Mouse (Mus musculus): ENCODE measurements around the gene Eif2ak2. TPM values are rescaled to one million over a fixed set of nuclear protein-coding genes. Genes with fewer than 3 reads are reported as not detected.

Gene Eif2ak2
- 40.1 and 40.3 TPM in 2 replicates for total RNA-seq (2014; fragmentation: Nextera tagmentation)
- 51.8 and 59.9 TPM in 2 replicates for total RNA-seq (2017)
- polyA plus RNA-seq (2012) = 15.9 and 17.5 TPM in 2 replicates

DNA sequence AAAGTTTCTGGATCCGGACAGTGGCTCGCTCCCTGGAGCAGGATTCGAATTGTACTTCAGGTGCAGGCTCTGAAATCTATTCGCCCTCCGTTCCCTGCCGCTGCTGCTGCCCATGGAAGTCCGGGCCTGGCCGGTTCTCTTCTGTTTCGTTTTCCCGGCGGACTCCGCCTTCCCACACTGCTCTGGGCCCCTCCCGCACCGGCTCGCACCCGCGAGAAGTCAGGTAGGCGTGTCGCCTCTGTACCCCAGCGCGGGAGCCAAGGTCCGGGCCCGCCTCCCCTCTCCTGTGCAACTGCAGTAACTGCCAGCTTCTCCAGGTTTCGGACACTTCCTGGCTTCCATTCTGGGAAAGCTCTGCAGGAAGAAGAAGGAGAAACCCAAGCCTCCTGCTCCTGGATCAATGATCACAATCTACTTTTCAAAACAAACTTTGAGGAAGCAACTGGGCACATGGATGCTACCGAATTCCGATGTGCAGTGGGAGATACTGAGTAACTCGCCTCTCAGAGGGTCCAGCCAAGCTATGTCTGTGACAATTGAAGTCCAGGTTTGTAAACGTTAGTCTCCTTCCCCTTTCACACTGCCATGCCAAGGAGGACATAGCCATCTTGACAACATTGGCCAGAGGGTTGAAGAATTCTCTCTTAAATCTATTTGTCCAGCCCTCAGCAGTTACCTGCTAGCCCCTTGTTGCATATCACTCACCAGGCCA, at the start of gene Eif2ak2:
Gene Eif2ak2 (minus strand): TSS at position 173 of the 712 bp plus-strand sequence.
- Histone ChIP-seq H3K36me3 (replicated peaks) (peaks cover 32% of the 10 kb centered on the region), H3K9me3 (replicated peaks) (0 out of 2 replicates have a peak, but pooled peaks cover 2% of the 10 kb centered on the region), H3K27me3 (ENCODE audit: insufficient read depth, low read length) (no peaks in the 10 kb centered on the region), H3K4me1 (ENCODE audit: insufficient read depth, low read depth, low read length) (peaks cover 17% of the 10 kb centered on the region), H3K4me3 (ENCODE audit: low read depth, low read length) (peak within 1 kb of the TSS; percentile 77)
- peak; percentile 98 for ATAC-seq (ENCODE audit: extremely low read depth, insufficient number of reproducible peaks, low FRiP score, poor library complexity, severe bottlenecking)
- DNase-seq (ENCODE audit: low spot score) = peak; percentile 87
- TF ChIP-seq GATA2 (IDR thresholded peaks at IDR 0.05; ENCODE audit: borderline replicate concordance, low read depth, low read length) (no peak), TAL1 (conservative IDR thresholded peaks at IDR 0.05; ENCODE audit: low read depth, low read length) (no peak), POLR2AphosphoS5 (IDR thresholded peaks at IDR 0.05; ENCODE audit: insufficient replicate concordance, low read depth, low read length) (no peak), CTCF (IDR thresholded peaks at IDR 0.05; ENCODE audit: low read depth, low read length) (no peak), GATA1 (IDR thresholded peaks at IDR 0.05; ENCODE audit: borderline replicate concordance, low read length) (no peak)

DNA sequence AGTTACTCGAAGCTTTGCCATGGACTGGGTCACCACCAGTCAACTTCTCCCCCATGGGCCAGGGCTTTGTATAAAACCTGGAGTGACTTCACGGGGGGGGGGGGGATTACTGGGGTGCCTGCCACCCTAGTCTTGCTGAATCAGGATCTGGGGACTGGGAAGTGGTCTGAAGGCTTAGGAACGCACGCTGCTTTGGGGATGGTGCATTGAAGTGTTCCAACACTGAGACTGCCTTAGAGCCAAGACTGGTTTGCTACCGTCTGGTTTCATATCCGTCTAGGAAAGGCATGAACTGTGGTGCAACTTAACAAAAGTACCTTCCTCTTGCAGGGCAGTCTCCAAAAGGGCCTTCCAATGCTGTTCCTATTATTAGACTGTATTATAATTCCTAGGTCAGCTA, 35.3 kb upstream of the Eif2ak2 start:
- H3K36me3 ChIP-seq (replicated peaks) = peaks cover 46% of the 10 kb centered on the region
- ATAC-seq (ENCODE audit: extremely low read depth, insufficient number of reproducible peaks, low FRiP score, poor library complexity, severe bottlenecking) (no peak), DNase-seq (ENCODE audit: low spot score) (no peak)
- H3K4me3 ChIP-seq (ENCODE audit: low read depth, low read length) = no peak overlapping the region
- H3K27me3 ChIP-seq (ENCODE audit: insufficient read depth, low read length) = no peaks in the 10 kb centered on the region
- TF ChIP-seq CTCF (IDR thresholded peaks at IDR 0.05; ENCODE audit: low read depth, low read length) (no peak), GATA2 (IDR thresholded peaks at IDR 0.05; ENCODE audit: borderline replicate concordance, low read depth, low read length) (no peak), TAL1 (conservative IDR thresholded peaks at IDR 0.05; ENCODE audit: low read depth, low read length) (no peak), POLR2AphosphoS5 (IDR thresholded peaks at IDR 0.05; ENCODE audit: insufficient replicate concordance, low read depth, low read length) (no peak), GATA1 (IDR thresholded peaks at IDR 0.05; ENCODE audit: borderline replicate concordance, low read length) (no peak)
- H3K4me1 ChIP-seq (ENCODE audit: insufficient read depth, low read depth, low read length) = peaks cover 19% of the 10 kb centered on the region
- H3K9me3 ChIP-seq (replicated peaks) = no peaks in the 10 kb centered on the region

DNA sequence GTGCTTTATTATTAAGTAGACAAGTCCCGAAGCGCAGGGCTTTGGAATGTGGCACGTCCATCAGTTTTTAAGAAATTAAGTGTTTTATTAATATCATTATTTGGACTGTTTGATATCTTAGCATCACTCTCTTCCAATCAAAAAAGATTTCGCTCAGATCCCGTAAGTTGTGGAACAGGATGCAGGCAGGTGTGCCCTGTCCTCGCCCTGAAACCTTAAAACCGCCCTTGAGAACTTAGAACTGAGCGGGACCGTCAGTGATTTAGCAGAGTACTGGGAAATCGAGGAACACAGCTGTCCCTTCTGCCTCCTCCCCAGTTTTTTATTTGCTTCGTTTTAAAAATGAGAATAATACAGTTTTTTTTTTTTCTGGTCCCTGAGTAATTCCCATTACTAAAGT, 34.5 kb upstream of the Eif2ak2 start:
- TF ChIP-seq CTCF (IDR thresholded peaks at IDR 0.05; ENCODE audit: low read depth, low read length) (no peak), GATA1 (IDR thresholded peaks at IDR 0.05; ENCODE audit: borderline replicate concordance, low read length) (no peak), POLR2AphosphoS5 (IDR thresholded peaks at IDR 0.05; ENCODE audit: insufficient replicate concordance, low read depth, low read length) (no peak), TAL1 (conservative IDR thresholded peaks at IDR 0.05; ENCODE audit: low read depth, low read length) (no peak), GATA2 (IDR thresholded peaks at IDR 0.05; ENCODE audit: borderline replicate concordance, low read depth, low read length) (no peak)
- Histone ChIP-seq H3K27me3 (ENCODE audit: insufficient read depth, low read length) (no peaks in the 10 kb centered on the region), H3K4me3 (ENCODE audit: low read depth, low read length) (peak overlapping the region; percentile 81), H3K36me3 (replicated peaks) (peaks cover 39% of the 10 kb centered on the region), H3K4me1 (ENCODE audit: insufficient read depth, low read depth, low read length) (peaks cover 19% of the 10 kb centered on the region), H3K9me3 (replicated peaks) (no peaks in the 10 kb centered on the region)
- DNase-seq (ENCODE audit: low spot score) (no peak), ATAC-seq (ENCODE audit: extremely low read depth, insufficient number of reproducible peaks, low FRiP score, poor library complexity, severe bottlenecking) (no peak)

DNA sequence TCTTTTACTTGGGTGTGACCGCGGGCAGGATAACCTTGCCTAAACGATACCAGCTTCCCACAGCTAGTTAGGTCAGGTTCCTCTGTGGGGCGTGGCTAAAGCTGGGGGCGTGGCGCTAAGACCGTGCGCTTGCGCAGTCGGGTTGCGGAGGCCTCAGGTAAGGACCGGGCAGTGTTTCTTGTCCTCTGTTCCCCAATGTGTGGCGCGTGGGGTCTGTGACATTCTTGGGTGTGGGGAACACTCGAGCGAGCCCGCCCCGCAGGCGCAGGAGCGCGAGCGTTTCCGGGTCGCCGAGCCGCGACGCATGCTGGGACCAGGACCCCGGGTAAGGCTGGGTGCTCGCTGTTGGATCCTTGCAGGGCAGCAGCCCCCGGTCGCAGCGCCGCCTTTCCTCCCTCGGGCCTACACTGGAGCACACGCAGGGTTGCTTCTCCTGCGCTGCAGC, 34.0 kb upstream of the Eif2ak2 start, which contains the start of gene Cebpzos:
Gene Cebpzos (plus strand): TSS at position 132 of the 445 bp plus-strand sequence.
- no peaks in the 10 kb centered on the region for H3K9me3 ChIP-seq (replicated peaks)
- H3K27me3 ChIP-seq (ENCODE audit: insufficient read depth, low read length) = no peaks in the 10 kb centered on the region
- TF ChIP-seq POLR2AphosphoS5 (IDR thresholded peaks at IDR 0.05; ENCODE audit: insufficient replicate concordance, low read depth, low read length) (no peak), TAL1 (conservative IDR thresholded peaks at IDR 0.05; ENCODE audit: low read depth, low read length) (no peak), GATA2 (IDR thresholded peaks at IDR 0.05; ENCODE audit: borderline replicate concordance, low read depth, low read length) (no peak), CTCF (IDR thresholded peaks at IDR 0.05; ENCODE audit: low read depth, low read length) (no peak), GATA1 (IDR thresholded peaks at IDR 0.05; ENCODE audit: borderline replicate concordance, low read length) (no peak)
- H3K4me3 ChIP-seq (ENCODE audit: low read depth, low read length) = peak within 1 kb of the TSS; percentile 81
- peaks cover 34% of the 10 kb centered on the region for H3K36me3 ChIP-seq (replicated peaks)
- ATAC-seq (ENCODE audit: extremely low read depth, insufficient number of reproducible peaks, low FRiP score, poor library complexity, severe bottlenecking) (peak; percentile 97), DNase-seq (ENCODE audit: low spot score) (peak; percentile 84)
- peaks cover 19% of the 10 kb centered on the region for H3K4me1 ChIP-seq (ENCODE audit: insufficient read depth, low read depth, low read length)

- Histone ChIP-seq H3K4me3 (ENCODE audit: low read depth, low read length) (peak overlapping the region; percentile 81), H3K36me3 (replicated peaks) (peaks cover 29% of the 10 kb centered on the region), H3K9me3 (replicated peaks) (no peaks in the 10 kb centered on the region), H3K27me3 (ENCODE audit: insufficient read depth, low read length) (no peaks in the 10 kb centered on the region), H3K4me1 (ENCODE audit: insufficient read depth, low read depth, low read length) (peaks cover 19% of the 10 kb centered on the region)
- TF ChIP-seq CTCF (IDR thresholded peaks at IDR 0.05; ENCODE audit: low read depth, low read length) (no peak), GATA2 (IDR thresholded peaks at IDR 0.05; ENCODE audit: borderline replicate concordance, low read depth, low read length) (no peak), GATA1 (IDR thresholded peaks at IDR 0.05; ENCODE audit: borderline replicate concordance, low read length) (no peak), POLR2AphosphoS5 (IDR thresholded peaks at IDR 0.05; ENCODE audit: insufficient replicate concordance, low read depth, low read length) (no peak), TAL1 (conservative IDR thresholded peaks at IDR 0.05; ENCODE audit: low read depth, low read length) (no peak)
- ATAC-seq (ENCODE audit: extremely low read depth, insufficient number of reproducible peaks, low FRiP score, poor library complexity, severe bottlenecking) (no peak), DNase-seq (ENCODE audit: low spot score) (no peak)
Observed at GRCm38 (mm10) chr17:78915772-78916171, 33.4 kb upstream of the Eif2ak2 start.

- peaks cover 14% of the 10 kb centered on the region for H3K36me3 ChIP-seq (replicated peaks)
- no peak overlapping the region for H3K4me3 ChIP-seq (ENCODE audit: low read depth, low read length)
- no peaks in the 10 kb centered on the region for H3K27me3 ChIP-seq (ENCODE audit: insufficient read depth, low read length)
- TF ChIP-seq TAL1 (conservative IDR thresholded peaks at IDR 0.05; ENCODE audit: low read depth, low read length) = no peak
- DNase-seq (ENCODE audit: low spot score) = no peak
- peaks cover 19% of the 10 kb centered on the region for H3K4me1 ChIP-seq (ENCODE audit: insufficient read depth, low read depth, low read length)
- no peaks in the 10 kb centered on the region for H3K9me3 ChIP-seq (replicated peaks)
- ATAC-seq (ENCODE audit: extremely low read depth, insufficient number of reproducible peaks, low FRiP score, poor library complexity, severe bottlenecking) = no peak
Observed at GRCm38 (mm10) chr17:78913921-78914320, 31.5 kb upstream of the Eif2ak2 start.
